Mouse (Mus musculus): ENCODE results near the gene Zc3h7b.
"Not testable (repeated sequence)": the region's sequence is repeated elsewhere in the genome, so short reads cannot be mapped to it uniquely, and the experiment has no call there.

Gene Zc3h7b

DNA sequence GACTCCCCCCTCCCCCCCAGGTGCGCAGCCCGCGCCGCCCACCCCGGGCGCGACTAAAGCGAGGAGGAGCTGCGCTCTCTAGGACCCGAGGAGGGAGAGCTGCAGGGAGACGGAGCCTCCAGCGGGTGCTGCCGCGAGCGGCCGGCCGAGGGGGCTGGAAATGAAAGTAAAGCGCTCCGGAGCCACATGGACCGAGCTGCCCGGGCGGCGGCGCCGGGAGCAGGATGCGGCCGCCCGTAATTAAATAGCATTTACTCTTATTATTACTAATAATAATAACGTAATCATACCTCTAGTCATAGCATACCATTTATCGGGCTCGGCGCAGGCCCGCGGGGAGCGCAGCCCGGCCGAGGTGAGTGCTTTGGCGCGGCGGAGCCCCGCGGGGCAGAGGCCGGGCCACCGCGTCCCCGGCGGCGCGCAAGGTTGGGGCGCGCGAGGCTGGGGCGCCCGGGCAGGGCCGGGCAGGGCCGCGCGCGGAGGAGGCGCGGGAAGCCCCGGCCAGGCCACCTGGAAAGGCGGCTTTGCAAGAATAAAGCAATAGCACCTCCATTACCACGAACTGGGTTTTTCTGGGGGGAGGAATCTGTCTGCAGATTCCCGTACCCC, at the start of gene Zc3h7b, which contains the start of gene Rangap1:
Gene Zc3h7b, plus strand, starts transcription at position 66 of the 609 bp plus-strand sequence.
Gene Rangap1, minus strand, starts transcription at position 539 of the 609 bp plus-strand sequence.
- peak; percentile 51 to 65 for DNase-seq (ENCODE audit: low spot score in 2 of 2)

DNA sequence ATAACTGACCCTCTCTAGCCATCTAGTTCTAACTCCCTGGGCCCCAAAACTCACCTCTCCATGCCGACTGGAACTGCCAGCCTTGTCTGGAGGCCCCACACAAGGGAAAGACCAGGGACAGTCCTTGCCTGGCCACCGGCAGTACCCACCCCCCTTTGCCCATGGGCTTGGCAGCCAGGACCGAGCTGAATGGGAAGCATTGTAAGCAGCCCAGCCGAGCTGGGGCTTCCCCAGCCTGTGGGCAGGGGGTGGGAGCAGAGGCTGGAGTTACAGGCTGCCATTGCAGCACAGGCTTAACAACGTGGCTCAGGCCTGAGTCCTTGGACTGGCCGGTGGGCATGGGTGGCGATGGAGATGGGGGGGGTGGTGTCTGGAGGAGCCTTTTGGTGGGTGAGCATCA, 47.7 kb upstream of the Zc3h7b start, which contains the start of gene Chadl:
Gene Chadl, minus strand, starts transcription at position 113 of the 400 bp plus-strand sequence.
- peak; percentile 32 to 61 for DNase-seq (ENCODE audit: low spot score in 2 of 2)

DNA sequence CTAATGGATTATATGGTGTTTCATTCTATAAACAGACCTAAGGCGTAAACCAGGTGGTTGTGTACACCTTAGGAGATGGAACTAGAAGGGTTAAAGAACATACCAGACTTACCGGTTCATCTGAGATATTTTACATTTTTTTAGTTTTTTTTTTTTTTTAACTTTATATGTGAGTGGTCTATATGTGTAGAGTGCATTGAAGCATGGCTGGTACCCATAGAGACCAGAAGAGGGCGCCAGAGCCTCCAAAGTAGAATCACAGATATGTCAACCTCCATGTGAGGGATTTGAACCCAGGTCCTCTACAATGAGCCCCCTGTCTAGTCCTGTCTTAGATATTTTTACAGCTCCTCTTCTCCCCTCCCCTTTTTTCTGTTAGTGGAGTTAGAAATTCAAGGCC, 47.0 kb upstream of the Zc3h7b start:
- DNase-seq (ENCODE audit: low spot score in 2 of 2): no peak

DNA sequence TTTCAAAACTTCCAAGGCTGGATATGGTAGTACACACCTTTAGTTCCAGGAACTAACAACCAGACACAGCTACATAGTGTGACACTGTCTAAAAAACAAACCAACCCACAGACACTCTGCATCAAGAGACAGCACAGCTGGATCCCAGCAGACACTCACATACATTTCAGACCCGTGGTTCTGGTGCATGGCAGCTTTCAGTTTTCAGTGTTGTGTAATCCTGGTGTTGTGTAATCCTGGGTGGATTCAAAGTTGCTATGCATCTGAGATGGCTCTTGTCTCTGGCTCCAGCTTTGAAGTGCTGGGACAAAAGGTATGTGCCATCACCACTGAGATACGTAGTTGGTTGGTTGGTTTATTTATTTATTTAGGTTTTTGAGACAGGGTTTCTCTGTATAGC, 46.3 kb upstream of the Zc3h7b start:
- no peak for DNase-seq (ENCODE audit: low spot score in 2 of 2)

DNA sequence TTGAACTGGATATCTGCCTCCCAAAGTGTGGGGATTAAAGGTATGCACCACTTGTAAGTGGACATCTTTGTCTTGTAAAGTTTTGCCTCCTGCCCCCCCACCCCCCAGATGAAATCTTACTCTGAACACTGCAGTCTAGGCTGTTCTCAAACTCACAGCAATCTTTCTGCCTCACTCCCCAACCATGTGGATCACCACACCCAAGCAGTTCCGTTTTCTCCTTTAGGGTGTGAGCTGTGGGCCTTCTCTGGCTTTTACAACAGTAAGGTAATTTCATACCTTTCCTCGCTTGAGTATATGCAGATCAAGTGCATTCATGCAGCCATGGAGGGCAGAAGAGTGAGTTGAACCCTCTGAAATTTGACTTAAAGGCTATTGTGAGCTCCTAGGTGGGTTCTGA, 44.7 kb upstream of the Zc3h7b start:
- DNase-seq (ENCODE audit: low spot score in 2 of 2): no peak

DNA sequence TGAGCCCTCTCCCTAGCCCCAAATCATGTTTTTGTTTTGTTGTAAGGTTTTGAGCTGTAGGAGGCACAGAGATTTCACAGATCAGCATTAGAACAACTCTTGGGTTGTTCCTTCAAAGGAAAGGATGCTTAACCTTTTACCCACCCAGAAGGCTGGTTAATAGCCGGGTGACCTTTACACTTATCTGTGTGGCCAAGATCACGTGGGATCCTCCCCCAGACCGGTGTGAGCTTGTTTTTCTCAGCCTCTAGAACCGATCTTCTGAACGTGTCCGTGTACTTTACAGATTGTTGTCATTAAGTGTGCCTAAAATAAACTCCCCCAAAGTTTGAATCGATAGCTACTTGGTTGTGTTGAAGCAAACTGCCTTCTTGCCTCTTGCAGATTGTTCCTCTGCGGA, 44.3 kb upstream of the Zc3h7b start:
- DNase-seq (ENCODE audit: low spot score in 2 of 2): no peak

DNA sequence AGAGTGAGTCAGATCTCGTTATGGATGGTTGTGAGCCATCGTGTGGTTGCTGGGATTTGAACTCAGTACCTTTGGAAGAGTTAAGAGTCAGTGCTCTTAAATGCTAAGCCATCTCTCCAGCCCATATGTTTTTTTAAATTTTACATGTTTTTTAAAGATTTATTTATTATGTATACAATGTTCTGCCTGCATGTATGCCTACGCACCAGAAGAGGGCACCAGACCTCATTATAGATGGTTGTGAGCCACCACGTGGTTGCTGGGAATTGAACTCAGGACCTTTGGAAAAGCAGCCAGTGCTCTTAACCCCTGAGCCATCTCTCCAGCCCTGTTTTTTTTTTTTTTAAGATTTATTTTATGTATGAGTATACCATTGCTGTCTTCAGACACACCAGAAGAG, 43.5 kb upstream of the Zc3h7b start:
- DNase-seq (ENCODE audit: low spot score in 2 of 2): not testable (repeated sequence)

DNA sequence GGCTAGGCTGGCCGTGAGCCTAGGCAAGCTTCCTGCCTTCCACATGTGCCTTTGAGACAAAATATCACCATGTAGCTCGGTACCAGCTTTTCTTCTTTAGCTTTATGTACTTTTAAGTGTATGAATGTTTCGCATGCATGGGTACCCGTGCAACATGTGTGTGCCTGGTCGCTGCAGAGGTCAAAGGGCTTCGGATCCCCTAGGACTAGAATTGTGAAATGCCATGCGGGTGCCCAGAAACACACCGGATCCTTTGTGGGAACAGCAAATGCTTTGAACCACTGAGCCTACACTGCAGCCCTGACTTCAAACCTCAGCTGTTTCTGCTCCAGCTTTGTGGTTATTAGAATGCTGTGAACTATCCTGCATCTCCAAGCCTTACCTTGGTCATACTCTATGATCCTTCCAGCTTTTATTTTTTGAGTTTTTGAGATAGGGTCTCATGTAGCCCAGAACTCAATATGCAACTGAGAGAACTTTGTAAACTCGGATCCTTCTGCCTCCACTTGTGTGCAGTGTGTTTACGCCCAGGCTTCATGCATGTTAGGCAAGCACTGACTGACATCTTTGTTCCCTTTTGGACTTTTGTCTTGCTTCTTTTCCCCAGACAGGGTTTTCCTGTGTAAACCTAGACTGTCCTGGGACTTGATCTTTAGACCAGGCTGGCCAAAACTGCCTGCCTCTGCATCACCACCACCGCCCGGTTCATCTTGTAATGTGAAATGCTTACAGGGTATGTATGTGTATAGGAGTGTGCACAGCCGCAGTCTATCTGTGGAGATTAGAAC, 42.4 kb upstream of the Zc3h7b start:
- no peak for DNase-seq (ENCODE audit: low spot score in 2 of 2)

DNA sequence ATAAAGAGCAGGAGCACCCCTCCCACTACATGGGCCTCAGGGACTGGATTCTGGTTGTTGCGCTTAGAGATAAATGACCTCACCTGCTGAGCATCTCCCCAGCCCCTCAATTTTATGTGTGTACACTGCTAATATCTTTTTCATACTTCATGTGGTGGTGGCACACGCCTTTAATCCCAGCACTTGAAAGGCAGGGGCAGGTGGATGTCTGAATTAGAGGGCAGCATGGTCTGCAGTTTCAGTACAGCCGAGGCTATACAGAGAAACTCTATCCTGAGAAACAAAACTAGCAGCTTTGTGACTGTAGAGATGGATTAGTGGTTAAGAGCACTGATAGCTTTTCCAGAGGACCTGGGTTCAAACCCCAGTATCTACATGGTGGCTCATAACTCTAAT, 41.8 kb upstream of the Zc3h7b start:
- no peak for DNase-seq (ENCODE audit: low spot score in 2 of 2)

DNA sequence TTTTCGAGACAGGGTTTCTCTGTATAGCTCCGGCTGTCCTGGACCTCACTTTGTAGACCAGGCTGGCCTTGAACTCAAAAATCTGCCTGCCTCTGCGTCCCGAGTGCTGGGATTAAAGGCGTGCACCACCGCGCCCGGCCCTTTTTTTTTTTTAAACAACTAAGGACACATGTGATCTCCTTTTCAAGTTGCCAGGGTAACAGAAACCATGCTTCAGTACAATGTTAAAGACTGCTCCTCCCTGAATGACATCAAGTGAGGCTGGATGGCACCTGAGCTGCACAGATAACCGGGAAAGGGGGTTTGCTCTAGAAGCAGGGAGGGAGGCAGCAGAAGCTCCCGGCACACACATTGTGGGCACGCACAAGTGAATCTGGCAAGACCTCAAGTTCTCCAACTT, 35.9 kb upstream of the Zc3h7b start:
- DNase-seq (ENCODE audit: low spot score in 2 of 2): no peak

DNA sequence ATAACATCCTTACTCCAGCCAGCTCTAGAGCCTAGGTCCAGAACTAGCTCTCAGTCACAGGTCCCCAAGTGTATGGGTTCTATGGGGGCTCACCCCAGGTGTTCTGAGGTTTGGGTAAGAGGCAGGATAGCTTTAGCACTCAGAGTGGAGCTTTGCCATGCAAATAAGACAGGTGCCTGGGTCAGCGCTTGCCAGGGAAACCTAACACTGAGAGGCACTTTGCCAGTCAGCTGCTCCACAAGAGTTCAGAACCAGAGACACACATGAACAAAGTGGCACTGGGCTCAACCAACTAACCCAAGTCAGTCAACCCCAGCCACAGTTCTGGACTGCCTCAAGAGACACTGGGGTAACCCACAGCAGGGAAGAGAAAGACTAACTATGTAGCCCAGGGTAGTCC, 35.2 kb upstream of the Zc3h7b start:
- DNase-seq (ENCODE audit: low spot score in 2 of 2): no peak

DNA sequence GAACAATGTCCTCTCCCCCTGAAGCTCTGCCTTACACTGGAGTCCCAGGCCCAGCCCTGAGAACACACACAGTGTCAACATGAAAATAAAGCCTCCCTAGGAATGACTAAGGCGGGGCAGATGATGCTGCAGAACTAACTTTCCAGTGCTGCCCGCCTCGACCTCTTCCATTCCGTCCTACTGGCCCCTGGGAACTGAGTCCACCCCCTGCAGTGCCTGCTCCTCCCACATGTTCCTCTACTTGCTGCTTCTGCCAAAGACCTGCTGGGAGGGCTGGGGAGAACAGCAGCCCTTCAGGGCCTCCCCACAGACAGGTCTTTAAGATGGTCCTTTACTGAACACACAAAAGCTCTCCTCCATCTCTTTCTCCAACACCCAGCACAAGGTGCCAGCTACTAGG, 34.1 kb upstream of the Zc3h7b start:
- DNase-seq (ENCODE audit: low spot score in 2 of 2): no peak

DNA sequence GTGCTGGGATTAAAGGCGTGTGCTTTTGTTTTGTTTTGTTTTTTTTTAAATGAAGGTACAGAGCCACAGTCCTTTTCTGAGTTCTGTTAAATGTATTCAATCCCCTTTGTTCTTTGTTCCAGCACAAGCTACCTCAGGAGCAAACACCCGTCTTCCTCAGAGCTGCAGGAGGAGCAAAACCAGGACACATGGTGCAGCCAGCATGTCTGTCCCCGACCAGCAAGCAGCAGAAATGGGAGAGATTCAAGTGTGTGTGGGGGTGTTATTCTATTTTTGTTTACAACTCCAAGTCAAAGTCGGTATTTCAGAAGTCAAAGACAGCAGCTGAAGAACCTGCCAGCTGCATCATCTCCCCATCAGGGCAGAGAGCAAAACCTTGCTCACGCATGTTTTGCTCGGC, 31.1 kb upstream of the Zc3h7b start:
- DNase-seq (ENCODE audit: low spot score in 2 of 2): no peak

DNA sequence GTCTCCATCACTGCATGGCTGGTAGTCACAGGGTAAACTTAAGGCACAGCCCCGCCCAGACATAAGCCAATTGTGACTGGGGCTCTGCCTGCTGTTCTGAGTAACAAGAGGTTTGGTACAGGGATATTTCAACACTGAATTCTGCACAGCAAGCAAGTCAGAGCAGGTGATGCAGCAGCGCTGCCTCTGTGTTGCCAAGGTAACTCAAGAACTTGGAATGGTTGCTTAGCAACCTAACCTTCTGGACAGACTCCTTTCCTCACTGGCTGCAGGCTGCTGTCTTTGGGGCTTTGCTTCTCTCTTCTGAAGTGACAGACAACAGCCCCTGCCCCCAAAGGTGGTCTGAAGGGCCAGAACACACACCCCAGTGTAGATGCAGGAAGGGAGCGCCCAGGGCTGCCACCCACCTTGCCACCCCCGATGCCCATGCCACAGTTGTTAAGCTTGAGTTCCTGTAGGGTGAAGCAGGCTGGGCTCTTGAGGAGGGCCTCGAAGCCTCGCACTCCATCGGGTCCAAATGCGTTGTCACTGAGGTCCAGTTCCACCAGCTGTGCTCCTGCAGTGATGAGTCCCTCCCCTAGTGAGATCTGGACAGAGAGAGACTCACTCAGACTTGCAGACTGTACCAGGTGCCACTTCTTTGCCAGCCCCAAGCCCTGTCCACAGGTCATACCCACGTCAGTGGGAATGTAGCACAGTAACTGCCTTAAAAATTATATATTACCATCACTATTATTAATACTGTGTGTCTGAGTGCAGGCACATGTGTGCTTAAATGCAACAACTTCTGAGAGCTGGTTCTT, 26.3 kb upstream of the Zc3h7b start:
- DNase-seq (ENCODE audit: low spot score in 2 of 2): peak; percentile 36 to 67

DNA sequence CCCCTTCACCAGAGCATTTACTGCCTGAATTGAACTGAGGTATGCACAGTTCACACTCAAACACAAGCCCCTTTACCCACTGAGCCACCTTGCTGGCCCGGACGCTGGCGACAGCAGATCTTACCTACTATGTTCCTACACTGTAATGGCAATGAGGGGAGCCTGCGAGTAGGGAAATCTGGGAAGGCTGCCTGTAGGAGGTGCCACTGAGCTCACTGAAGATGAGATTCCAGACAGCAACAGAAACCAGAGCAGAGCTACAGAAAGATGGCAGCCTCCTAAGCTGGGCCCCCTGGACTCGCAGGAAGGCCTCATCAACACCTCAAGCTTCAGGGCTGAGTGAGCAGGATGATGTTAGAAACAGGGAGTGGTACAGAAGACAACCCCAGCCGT, 25.7 kb upstream of the Zc3h7b start:
- DNase-seq (ENCODE audit: low spot score in 2 of 2): no peak

DNA sequence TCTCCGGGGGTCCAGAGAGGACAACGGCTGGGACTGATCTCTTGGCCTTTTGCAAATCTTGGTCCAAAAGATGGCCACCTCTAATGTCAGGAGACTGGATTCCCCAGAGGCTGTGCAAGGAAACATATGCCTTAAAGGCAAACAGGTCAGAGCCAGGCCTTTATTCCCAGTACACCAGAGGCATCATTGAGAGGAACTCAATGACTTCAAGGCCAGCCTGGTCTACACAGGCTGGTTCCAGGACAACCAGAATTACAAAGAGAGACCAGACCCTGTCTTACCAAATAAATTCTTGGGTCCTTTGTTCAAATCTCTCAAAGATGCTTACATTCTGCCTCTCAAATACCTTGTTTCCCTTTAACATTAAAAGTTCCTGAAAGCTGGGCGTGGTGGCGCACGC, 22.5 kb upstream of the Zc3h7b start:
- no peak for DNase-seq (ENCODE audit: low spot score in 2 of 2)

DNA sequence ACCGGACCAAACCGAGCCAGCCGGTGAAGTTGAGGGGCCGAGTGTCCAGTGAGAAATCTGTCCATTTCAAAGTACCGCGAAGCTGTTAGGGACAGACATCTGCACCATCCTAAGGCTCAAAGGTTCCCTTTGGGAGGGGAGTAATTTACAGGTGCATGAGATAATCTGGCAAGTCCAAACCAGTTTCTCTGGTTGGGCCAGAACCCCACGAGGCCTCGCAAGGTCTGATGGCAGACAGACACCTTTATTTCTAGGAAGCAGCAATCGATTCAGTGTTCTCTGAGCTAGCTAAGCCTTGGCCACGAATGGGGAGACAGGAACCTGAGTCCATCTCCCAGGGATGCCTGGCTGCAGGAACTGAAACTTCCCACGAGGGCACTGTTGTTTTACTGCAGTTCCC, 21.2 kb upstream of the Zc3h7b start:
- DNase-seq (ENCODE audit: low spot score in 2 of 2): no peak

DNA sequence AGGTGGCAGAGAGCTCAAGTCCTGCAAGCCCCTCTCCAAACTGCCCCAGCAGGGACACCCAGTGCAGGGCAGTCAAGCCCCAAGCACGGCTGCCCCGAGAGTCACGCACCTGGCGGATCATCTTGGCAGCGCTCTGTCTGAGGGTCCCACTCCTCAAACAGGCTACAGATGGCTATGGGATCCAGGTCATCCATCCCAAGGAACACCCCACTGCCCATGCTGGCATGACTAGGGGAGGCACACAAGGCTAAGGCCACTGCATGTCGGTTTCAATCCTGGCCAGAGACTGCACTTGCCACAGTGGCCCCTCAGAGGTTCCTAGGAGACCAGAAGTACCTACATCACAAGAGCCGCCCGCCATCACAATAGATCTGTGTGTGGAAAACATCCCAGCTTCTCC, 18.9 kb upstream of the Zc3h7b start:
- DNase-seq (ENCODE audit: low spot score in 2 of 2): no peak

DNA sequence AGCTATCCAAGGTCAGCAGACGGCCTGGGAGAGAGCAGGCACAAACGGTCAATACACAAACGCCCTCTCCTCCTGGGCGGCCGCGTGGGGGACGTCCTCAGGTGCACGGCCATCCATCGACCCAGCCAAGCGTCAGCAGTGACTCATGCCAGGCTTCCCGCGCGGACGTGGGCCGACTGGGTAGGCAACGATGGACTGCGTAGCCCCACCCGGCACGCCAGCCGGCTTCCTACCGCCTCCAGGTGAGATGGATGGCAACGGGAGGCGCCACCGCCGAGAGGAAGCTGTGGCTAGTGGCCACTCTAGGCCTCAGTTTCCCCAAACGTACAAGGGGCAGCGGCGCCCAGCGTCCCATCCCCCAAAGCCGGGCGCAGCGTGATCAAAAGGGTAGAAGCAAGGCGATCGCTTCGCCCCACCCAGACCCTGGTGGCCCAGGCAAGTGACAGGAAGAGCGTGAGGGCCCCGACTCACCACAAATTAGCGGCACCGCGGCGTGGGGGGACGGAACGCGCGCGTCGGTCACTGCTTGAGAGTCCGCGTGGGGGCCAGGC, 15.5 kb upstream of the Zc3h7b start:
- DNase-seq (ENCODE audit: low spot score in 2 of 2): peak; percentile 36 to 48

DNA sequence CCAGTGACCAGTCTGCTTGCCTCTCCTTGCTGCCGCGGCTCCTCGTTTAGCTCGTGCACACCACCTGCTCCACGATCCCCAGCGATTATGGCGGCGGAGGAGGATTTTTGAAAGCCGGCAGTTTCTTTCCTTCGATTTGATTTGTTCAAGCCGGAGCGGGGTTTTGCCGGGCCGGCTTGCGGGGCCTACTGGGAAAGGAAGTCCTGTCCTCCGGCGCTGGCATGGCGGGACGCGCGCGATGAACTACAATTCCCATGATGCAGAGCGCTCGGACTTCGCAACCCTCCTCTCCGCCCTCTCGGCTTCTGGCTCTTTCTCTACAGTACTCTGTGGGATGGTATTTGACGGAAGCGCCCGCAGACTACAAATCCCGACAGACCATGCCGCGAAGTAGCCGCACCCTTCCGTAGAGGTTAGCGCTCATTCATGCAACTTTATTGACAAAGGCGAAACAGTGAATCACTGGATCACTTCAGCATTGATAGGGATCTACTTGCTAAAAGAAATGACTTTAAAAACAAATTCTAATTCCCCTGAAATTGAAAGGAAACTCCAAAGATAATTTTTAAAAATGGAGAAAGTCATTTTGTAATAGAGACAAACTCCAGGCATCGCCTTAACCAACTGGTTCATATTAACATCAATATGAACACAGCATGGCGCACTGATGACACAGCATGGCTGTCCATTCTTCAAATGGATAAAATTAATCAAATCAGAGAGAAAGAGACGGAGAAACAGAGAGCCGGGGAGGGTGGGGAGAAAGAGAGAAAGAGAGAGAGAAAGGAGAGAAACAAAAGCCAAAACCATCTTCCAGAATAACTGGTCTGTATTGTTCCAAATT, 14.8 kb upstream of the Zc3h7b start:
- peak; percentile 98 for DNase-seq (ENCODE audit: low spot score in 2 of 2)

DNA sequence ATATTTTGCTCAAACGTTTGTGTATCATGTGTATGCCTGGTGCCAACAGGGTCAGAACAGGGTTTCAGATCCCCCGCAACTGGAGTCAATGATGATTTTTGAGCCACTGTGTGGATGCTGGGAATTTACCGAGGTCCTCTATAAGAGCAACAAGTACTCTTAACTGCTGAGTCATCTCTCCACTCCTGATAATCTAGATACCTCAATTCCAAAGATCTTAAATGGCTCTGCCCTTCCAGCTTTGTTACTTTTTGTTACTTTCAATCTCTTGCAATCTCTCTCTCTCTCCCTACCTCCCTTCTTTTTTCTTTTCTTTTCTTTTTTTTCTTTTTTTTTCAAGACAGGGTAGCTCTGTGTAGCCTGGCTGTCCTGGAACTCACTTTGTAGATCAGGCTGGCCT, 9.8 kb upstream of the Zc3h7b start:
- DNase-seq (ENCODE audit: low spot score in 2 of 2): no peak

Data from frontal cortex, postnatal 14 days (tissue).